Mouse (Mus musculus) layer of hippocampus, adult 11-12 months (tissue): ENCODE measurements around the gene Ndrg4.

ENCODE experiments used
- DNase-seq: peaks from one replicate; pipeline ENCODE4 v3.0.0; 2022; ENCODE audit warnings: low spot score

The Ndrg4 gene

GRCm38 (mm10) chr8:95716546-95717335 is 40.0 kb downstream of the Ndrg4 start:
- DNase-seq, result peak; percentile 33

GRCm38 (mm10) chr8:95727625-95728024 is 50.8 kb downstream of the Ndrg4 start:
- no peak for DNase-seq

GRCm38 (mm10) chr8:95738596-95738995 is 61.8 kb downstream of the Ndrg4 start:
- DNase-seq, result peak; percentile 27

- no peak for DNase-seq
Measured at GRCm38 (mm10) chr8:95741732-95742131, 65.0 kb downstream of the Ndrg4 start.

- DNase-seq, result no peak
Measured at GRCm38 (mm10) chr8:95748028-95748427, 71.2 kb downstream of the Ndrg4 start.

- no peak for DNase-seq
Measured at GRCm38 (mm10) chr8:95751924-95752323, 75.1 kb downstream of the Ndrg4 start.

GRCm38 (mm10) chr8:95760323-95760722 is 83.5 kb downstream of the Ndrg4 start:
- DNase-seq, result no peak

- no peak for DNase-seq
Measured at GRCm38 (mm10) chr8:95764133-95764532, 87.4 kb downstream of the Ndrg4 start.
